In genomic region chr11:51289564-51290041, GRCm38 (mm10) we compare ENCODE assay signal across 8 mouse cellular contexts. TPM values are rescaled to one million over a fixed set of nuclear protein-coding genes. Genes with fewer than 3 reads are reported as not detected.
DNase-seq lines count a peak whose midpoint lies in the region; ATAC-seq and TF ChIP-seq lines count a peak whose summit lies in the region.

Gene Col23a1 (plus strand): TSS chr11:51289920.

- no peaks in the 10 kb centered on the region for H3K27me3 ChIP-seq in embryonic facial prominence, embryonic 14.5 days (replicated peaks; ENCODE audit: control insufficient read depth, insufficient read depth, low read length)
- H3K27me3 ChIP-seq in limb, embryonic 14.5 days (ENCODE audit: control insufficient read depth, insufficient read depth, low read length): no peaks in the 10 kb centered on the region
- no peaks in the 10 kb centered on the region; the same call in 1 of the 2 replicates for H3K27me3 ChIP-seq in midbrain, embryonic 14.5 days (ENCODE audit: control insufficient read depth, insufficient read depth, low read length)

- no peak for TF ChIP-seq POLR2A in limb, embryonic 14.5 days (IDR thresholded peaks at IDR 0.05; ENCODE audit: borderline replicate concordance, extremely low read depth, insufficient read depth, insufficient read length)

- 0% methylated on average over 15 of the region's 38 CpGs for WGBS in embryonic facial prominence, embryonic 14.5 days
- WGBS in limb, embryonic 14.5 days: under 1% methylated on average over 29 of the region's 38 CpGs
- WGBS in midbrain, embryonic 14.5 days: under 1% methylated on average over 38 of the region's 38 CpGs

- ATAC-seq in embryonic facial prominence, embryonic 14.5 days (ENCODE audit: low read depth): peak; percentile 91
- ATAC-seq in limb, embryonic 14.5 days (ENCODE audit: low FRiP score, low read depth): peak; percentile 90
- ATAC-seq in midbrain, embryonic 14.5 days (ENCODE audit: low FRiP score, low TSS enrichment): peak; percentile 85

- peak within 1 kb of the TSS; percentile 64 for H3K4me3 ChIP-seq in embryonic facial prominence, embryonic 14.5 days (ENCODE audit: low read depth, low read length)
- H3K4me3 ChIP-seq in limb, embryonic 14.5 days (replicated peaks; ENCODE audit: low read length): peak within 1 kb of the TSS; percentile 58
- H3K4me3 ChIP-seq in midbrain, embryonic 14.5 days (replicated peaks; ENCODE audit: low read depth, low read length): peak within 1 kb of the TSS; percentile 48

- peaks cover 7% of the 10 kb centered on the region; the same call in 1 of the 2 replicates for H3K4me1 ChIP-seq in embryonic facial prominence, embryonic 14.5 days (ENCODE audit: control insufficient read depth, insufficient read depth, low read length)
- H3K4me1 ChIP-seq in limb, embryonic 14.5 days (ENCODE audit: control insufficient read depth, insufficient read depth, low read length): peaks cover 5% of the 10 kb centered on the region; the same call in 1 of the 2 replicates
- 0 out of 2 replicates have a peak, but pooled peaks cover 3% of the 10 kb centered on the region for H3K4me1 ChIP-seq in midbrain, embryonic 14.5 days (ENCODE audit: control insufficient read depth, insufficient read depth, low read length)

- H3K9me3 ChIP-seq in embryonic facial prominence, embryonic 14.5 days (ENCODE audit: control insufficient read depth, low read length): no peaks in the 10 kb centered on the region
- no peaks in the 10 kb centered on the region for H3K9me3 ChIP-seq in limb, embryonic 14.5 days (ENCODE audit: control insufficient read depth, low read length)
- no peaks in the 10 kb centered on the region for H3K9me3 ChIP-seq in midbrain, embryonic 14.5 days (ENCODE audit: control insufficient read depth, low read length)

- H3K4me2 ChIP-seq in embryonic facial prominence, embryonic 14.5 days (ENCODE audit: low read depth, low read length): peak within 1 kb of the TSS; percentile 86
- H3K4me2 ChIP-seq in limb, embryonic 14.5 days (replicated peaks; ENCODE audit: low read depth, low read length, severe bottlenecking): peak within 1 kb of the TSS; percentile 88
- H3K4me2 ChIP-seq in midbrain, embryonic 14.5 days (ENCODE audit: low read length): peak within 1 kb of the TSS; percentile 97

- peak within 1 kb of the TSS; percentile 70 for H3K9ac ChIP-seq in embryonic facial prominence, embryonic 14.5 days (ENCODE audit: low read depth, low read length)
- H3K9ac ChIP-seq in limb, embryonic 14.5 days (ENCODE audit: low read depth, low read length, severe bottlenecking): peak within 1 kb of the TSS; percentile 66
- peak within 1 kb of the TSS; percentile 45 for H3K9ac ChIP-seq in midbrain, embryonic 14.5 days (replicated peaks; ENCODE audit: low read length)

- peak within 1 kb of the TSS; percentile 61 for H3K27ac ChIP-seq in embryonic facial prominence, embryonic 14.5 days (replicated peaks; ENCODE audit: low read depth, low read length)
- peak within 1 kb of the TSS; percentile 55 for H3K27ac ChIP-seq in limb, embryonic 14.5 days (replicated peaks; ENCODE audit: low read depth, low read length)
- no peak within 1 kb of the TSS for H3K27ac ChIP-seq in midbrain, embryonic 14.5 days (replicated peaks; ENCODE audit: low read depth, low read length)

- peak; percentile 25 to 57 for DNase-seq in spleen, adult 18-20 months
- DNase-seq in spleen, adult 12 weeks (ENCODE audit: low spot score): no peak
- DNase-seq in embryonic facial prominence, embryonic 14.5 days (ENCODE audit: low spot score): peak; percentile 92
- peak; percentile 53 to 77 for DNase-seq in heart, adult 9 months (ENCODE audit: low spot score in 2 of 2)
- DNase-seq in kidney, adult 8-10 months: peak; percentile 64 to 79
- DNase-seq in limb, embryonic 14.5 days (ENCODE audit: low spot score): peak; percentile 84
- peak; percentile 90 for DNase-seq in midbrain, embryonic 14.5 days
- DNase-seq in spleen, postnatal 4 days (ENCODE audit: low spot score in 2 of 2): peak; percentile 44 to 67

- H3K36me3 ChIP-seq in embryonic facial prominence, embryonic 14.5 days (ENCODE audit: control insufficient read depth, insufficient read depth, low read length): peaks cover 8% of the 10 kb centered on the region; the same call in 1 of the 2 replicates
- H3K36me3 ChIP-seq in limb, embryonic 14.5 days (ENCODE audit: control insufficient read depth, insufficient read depth, low read length): peaks cover 5% of the 10 kb centered on the region
- 0 out of 2 replicates have a peak, but pooled peaks cover 3% of the 10 kb centered on the region for H3K36me3 ChIP-seq in midbrain, embryonic 14.5 days (ENCODE audit: control insufficient read depth, insufficient read depth, low read length)

RNA-seq across cellular contexts. Expression of gene Col23a1, which starts in this region (rescaled TPM):
- 20.1 and 20.2 TPM in 2 replicates for polyA plus RNA-seq in embryonic facial prominence, embryonic 14.5 days (2014; fragmentation: Nextera tagmentation; extraction: Ambion mirVana)
- polyA plus RNA-seq in limb, embryonic 14.5 days (2012; rRNA removed): 29.4 and 29.5 TPM in 2 replicates
- polyA plus RNA-seq in limb, embryonic 14.5 days (2014; fragmentation: Nextera tagmentation; extraction: Ambion mirVana): 28.0 and 31.3 TPM in 2 replicates
- polyA plus RNA-seq in midbrain, embryonic 14.5 days (2014; fragmentation: Nextera tagmentation; extraction: Ambion mirVana): 1.3 and 5.4 TPM in 2 replicates
